Mouse (Mus musculus) brain, embryonic 14.5 days (tissue): ENCODE results near the gene Rnd1.

Experiments used
- CTCF ChIP-seq: fragments of 200-500 bp; IDR thresholded peaks from 2 replicates; pipeline ENCODE4 v1.5.1; 2012; ENCODE audit warnings: inconsistent platforms, mild to moderate bottlenecking, moderate library complexity, borderline replicate concordance; ENCODE audit not compliant: insufficient read depth, insufficient read length; ENCODE audit errors: extremely low read depth
- POLR2A ChIP-seq: fragments of 200-500 bp; IDR thresholded peaks from 2 replicates; pipeline ENCODE4 v1.6.1; 2012; ENCODE audit warnings: mild to moderate bottlenecking, inconsistent platforms, borderline replicate concordance; ENCODE audit not compliant: poor library complexity, insufficient read depth, insufficient read length, severe bottlenecking; ENCODE audit errors: extremely low read depth

DNA sequence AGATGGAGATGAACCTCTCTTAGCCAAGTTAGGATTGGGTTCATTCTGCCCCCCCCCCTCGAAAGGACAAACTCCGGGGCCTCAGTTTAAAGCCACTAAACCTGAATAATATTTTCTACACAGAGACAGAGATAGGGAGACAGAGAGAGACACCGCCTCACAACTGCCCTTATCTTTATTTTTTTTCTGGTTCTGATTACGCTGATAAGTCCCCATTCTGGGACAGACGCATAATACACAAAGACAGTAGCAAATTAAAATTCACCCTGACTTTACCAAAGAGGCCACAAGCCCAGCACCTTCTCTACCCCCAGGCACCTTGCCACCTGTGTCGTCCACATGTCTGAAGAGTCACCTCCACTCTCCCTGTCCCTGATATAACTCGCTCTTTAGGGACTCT is 4.4 kb upstream of the Rnd1 start:
- TF ChIP-seq CTCF (no peak), POLR2A (no peak)
